Mouse (Mus musculus) megakaryocyte, adult 5-6 weeks (primary cell): ENCODE data around the gene Wnt10a. TPM values are rescaled to one million over a fixed set of nuclear protein-coding genes. Genes with fewer than 3 reads are reported as not detected.
A peak's percentile ranks its signal among the peaks of the same experiment; 100 is the strongest.

ENCODE experiments used
- ATAC-seq: 2 replicates; pipeline ENCODE4 v1.8.0; 2016; ENCODE audit warnings: mild to moderate bottlenecking, inconsistent platforms; ENCODE audit not compliant: poor library complexity, severe bottlenecking
- total RNA-seq, 2 experiments: library from RNA; stranded (forward) in 1 of 2; stranded (reverse) in 1 of 2; fragments of 153-499, 151-499 nt in 1 of 2; fragments of 221-1000, 200-1000 nt in 1 of 2; gene quantifications; 2 replicates each; pipeline versions ENCODE4 v1.2.3 to v1.2.4; 2015 to 2017

The Wnt10a gene
- total RNA-seq, 2 experiments from 2014 or later: not detected

- peak; percentile 37; the same call in 1 of the 2 replicates for ATAC-seq
Measured at GRCm38 (mm10) chr1:74784041-74784759, 7.1 kb upstream of the Wnt10a start.

- peak; percentile 76 for ATAC-seq
Measured at GRCm38 (mm10) chr1:74787846-74788245, 3.5 kb upstream of the Wnt10a start.

- peak; percentile 39; the same call in 1 of the 2 replicates for ATAC-seq
Measured at GRCm38 (mm10) chr1:74788603-74789176, 2.6 kb upstream of the Wnt10a start.

- ATAC-seq: no peak
Measured at GRCm38 (mm10) chr1:74790095-74790494, 1.2 kb upstream of the Wnt10a start.

DNA sequence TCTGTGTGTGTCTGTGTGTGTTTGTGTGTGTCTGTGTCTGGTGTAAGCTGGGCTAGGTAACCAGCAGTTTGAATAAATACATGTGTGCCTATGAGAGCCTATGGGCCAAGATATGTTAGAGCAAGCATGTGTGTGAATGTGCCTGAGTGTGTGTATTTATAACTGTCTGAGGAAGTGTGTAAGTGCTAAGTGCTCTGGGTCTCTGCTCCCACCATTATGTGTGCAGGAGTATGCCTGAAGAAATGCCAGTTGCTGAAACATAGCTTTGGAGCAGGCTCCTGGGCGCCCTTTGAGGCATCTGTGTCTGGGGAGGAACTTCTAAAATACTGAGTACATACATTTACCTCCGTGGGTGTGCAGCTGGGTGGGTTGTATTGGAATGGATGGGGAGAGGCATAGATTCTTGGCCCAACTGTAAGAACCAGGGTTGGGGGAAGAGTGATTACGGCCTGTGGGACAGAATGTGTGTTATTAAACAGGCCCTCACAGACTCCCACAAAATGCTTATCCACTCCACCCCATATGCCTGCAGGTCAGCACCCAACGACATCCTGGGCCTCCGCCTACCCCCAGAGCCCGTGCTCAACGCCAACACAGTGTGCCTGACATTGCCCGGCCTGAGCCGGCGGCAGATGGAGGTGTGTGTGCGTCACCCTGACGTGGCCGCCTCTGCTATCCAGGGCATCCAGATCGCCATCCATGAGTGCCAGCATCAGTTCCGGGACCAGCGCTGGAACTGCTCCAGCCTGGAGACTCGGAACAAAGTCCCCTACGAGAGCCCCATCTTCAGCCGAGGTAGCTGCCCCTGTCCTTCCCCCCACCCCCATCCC is 1.7 kb downstream of the Wnt10a start:
- no peak for ATAC-seq

GRCm38 (mm10) chr1:74794487-74795144 is 3.3 kb downstream of the Wnt10a start:
- no peak for ATAC-seq

- no peak for ATAC-seq
Measured at GRCm38 (mm10) chr1:74795145-74795529, 3.8 kb downstream of the Wnt10a start.

DNA sequence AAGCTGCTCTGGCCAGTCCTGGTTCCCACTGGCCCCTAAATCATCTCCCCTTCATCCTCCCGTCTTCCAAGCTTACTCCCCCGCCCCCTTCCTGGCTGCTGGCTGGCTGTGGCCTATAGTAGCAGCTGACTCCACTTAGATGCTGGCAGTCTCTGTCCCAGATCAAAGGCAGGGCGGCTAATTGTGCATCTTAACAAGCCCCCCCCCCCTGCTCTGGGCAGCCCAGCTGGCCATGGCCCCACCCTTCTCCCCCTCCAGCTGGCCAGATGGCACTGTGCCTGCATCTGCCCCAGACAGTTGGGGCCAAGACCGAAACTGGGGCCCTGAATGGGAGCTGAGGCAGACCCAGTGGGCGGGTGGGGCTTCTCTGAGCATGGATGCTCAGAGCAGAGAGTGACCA is 6.1 kb downstream of the Wnt10a start:
- ATAC-seq: no peak

GRCm38 (mm10) chr1:74800424-74800888 is 9.1 kb downstream of the Wnt10a start:
- peak; percentile 34 for ATAC-seq

DNA sequence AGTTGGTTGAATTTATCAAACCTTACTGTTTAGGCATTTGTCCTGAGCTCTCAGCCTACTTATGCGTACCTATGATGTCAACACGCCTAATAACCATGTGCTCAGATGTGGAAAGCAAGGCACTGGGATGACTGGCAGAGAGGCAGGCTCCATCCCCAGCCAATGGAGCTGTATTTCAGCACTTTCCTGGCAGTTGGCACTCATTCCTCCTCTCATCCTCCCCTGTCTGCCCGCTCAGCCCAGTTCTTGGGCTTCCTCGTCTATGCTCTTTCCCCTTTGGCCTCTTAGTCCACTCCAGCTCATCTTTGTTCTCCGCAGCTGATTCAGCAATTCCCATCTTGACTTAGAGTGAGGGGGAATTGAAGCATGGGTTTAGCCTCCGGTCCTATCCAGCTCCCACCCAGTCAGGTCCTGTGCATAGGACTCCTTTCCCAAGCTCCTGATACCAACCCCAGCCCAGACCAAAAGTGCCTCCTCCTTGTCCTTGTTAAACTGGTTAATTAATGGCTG is 10.4 kb downstream of the Wnt10a start:
- ATAC-seq: no peak

GRCm38 (mm10) chr1:74802795-74803656 is 11.7 kb downstream of the Wnt10a start:
- ATAC-seq: peak; percentile 78

- no peak for ATAC-seq
Measured at GRCm38 (mm10) chr1:74804211-74804870, 13.0 kb downstream of the Wnt10a start.

GRCm38 (mm10) chr1:74805340-74805835 is 14.1 kb downstream of the Wnt10a start:
- no peak for ATAC-seq

- ATAC-seq: no peak
Measured at GRCm38 (mm10) chr1:74805843-74806242, 14.5 kb downstream of the Wnt10a start.

- ATAC-seq: no peak
Measured at GRCm38 (mm10) chr1:74806360-74807311, 15.3 kb downstream of the Wnt10a start.

DNA sequence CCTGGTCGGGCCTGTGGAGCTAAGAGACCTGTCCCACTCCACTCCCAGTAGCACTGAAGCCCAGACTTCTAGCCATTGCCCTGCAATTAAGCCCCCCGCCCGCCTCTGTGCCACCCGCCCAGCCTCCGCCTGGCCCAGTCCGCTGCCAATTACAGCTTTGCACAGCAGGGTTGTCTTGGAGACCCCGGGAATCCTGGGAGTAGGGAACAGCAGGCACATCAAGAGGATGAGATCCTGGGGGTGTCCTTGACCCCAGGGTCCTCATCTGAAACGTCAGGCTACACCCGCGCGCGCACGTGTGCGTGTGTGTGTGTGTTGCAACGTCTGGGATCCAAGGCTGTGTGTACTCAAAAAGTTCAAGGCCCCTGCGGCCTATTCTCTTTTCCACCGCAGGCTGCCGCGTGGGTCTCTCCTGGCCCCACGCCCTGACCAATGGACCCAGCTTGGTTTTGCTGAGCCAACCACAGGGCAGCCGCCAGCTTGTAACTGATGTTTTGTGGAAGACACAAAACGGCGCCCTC is 16.3 kb downstream of the Wnt10a start:
- ATAC-seq: no peak

GRCm38 (mm10) chr1:74808078-74808477 is 16.8 kb downstream of the Wnt10a start:
- ATAC-seq: peak; percentile 84

GRCm38 (mm10) chr1:74809007-74809406 is 17.7 kb downstream of the Wnt10a start:
- no peak for ATAC-seq
